Mouse (Mus musculus) left cerebral cortex, postnatal 14 days (tissue): ENCODE results near the gene Nol8. TPM values are rescaled to one million over a fixed set of nuclear protein-coding genes. Genes with fewer than 3 reads are reported as not detected.

Experiments
- DNase-seq, 2 experiments: peaks; one replicate each; pipeline ENCODE4 v3.0.0; 2021 to 2022; ENCODE audit warnings: low spot score in 2 of 2, mixed read lengths in 1 of 2
- intact Hi-C: fragments of 180-260 bp; cut with DNase I; formaldehyde crosslinking; loops from one replicate; pipeline ENCODE4 v1.15.1; 2025
- long read RNA-seq, 2 experiments: library from polyadenylated mRNA; stranded (forward); transcript quantifications; one replicate each; pipeline ENCODE4 v2.0.0; 2021
- total RNA-seq, 2 experiments: library from RNA; stranded (reverse); gene quantifications; 2 replicates each; pipeline ENCODE4 v1.2.3; 2021

The Nol8 gene
- total RNA-seq: 10 to 100 TPM; 21.3 to 24.7 TPM
- long read RNA-seq, experiment 1, full-length matches to known transcripts: 5 of 8 reads
- long read RNA-seq, experiment 1, partial matches to known transcripts: 2 of 8 reads
- long read RNA-seq, experiment 1, other reads (novel, unspliced or antisense): 1 of 8 reads
- long read RNA-seq, experiment 2, full-length matches to known transcripts: 3 of 6 reads
- long read RNA-seq, experiment 2, partial matches to known transcripts: 1 of 6 reads
- long read RNA-seq, experiment 2, other reads (novel, unspliced or antisense): 2 of 6 reads

DNA sequence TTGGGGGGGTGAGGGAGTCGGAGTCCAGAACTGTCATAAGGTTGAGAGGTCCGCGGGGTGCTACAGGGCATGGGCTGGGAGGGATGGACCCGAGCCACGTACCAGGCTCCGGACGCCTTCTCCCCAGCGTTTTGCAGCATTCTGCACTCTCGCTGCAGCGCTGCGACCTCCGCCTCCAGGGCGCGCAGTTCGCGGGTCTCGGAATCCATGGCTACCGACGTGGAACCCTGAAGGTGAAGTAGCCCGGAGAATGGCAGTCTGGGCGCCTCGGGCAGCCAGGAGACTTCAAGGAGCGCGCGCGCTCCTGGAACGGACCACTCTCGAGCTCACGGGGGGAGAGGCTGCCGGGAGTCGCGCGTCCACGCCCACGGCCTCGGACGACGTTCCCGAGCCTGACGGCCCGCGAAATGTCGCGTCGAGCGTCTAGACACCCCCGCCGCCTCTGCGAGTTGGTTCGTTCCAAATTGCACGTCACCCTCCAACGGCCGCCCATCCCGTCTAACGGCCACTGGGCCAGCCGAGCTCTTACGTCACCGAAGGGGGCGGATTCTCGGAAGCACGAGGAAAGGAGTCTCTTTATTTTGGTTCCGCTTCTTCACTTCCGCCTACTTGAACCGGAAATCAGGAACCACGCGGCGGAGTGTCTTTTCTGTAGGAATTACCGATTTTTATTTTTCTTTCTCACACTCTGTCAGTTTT is at the start of gene Nol8, which contains the start of gene Cenpp:
Gene Nol8, plus strand, starts transcription at position 598 of the 699 bp plus-strand sequence.
Gene Cenpp, minus strand, starts transcription at position 305 of the 699 bp plus-strand sequence.
- DNase-seq: peak; percentile 99 to 100
- intact Hi-C loops: no loop called here

DNA sequence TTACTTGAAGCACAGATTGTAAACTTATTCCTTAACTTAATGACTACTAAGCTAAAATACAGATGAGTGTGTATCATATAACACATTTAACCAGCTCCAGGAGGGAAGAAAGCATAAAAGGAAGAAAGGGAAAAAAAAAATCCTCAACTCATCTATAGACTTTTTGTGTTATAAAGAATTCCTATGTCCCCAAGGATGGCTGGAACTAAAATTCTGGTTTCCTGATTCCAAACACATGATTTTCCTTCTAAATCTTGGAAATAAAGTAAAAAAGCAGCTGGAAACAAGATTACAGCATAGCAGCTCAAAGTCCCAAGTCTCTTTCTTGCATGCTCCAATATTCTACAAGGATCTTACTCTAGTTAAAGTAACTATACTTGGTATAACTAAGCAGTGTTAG is 49.3 kb upstream of the Nol8 start:
- no peak for DNase-seq
- intact Hi-C loops: no loop called here

GRCm38 (mm10) chr13:49607714-49608113 is 45.2 kb upstream of the Nol8 start, which contains the start of gene Ogn:
Ogn (plus strand) TSS chr13:49608046.
- DNase-seq: no peak

GRCm38 (mm10) chr13:49608589-49609322 is 44.1 kb upstream of the Nol8 start:
- intact Hi-C loops: no loop called here

More at GRCm38 (mm10) chr13:49607714-49608113, 45.2 kb upstream of the Nol8 start, which contains the start of gene Ogn:
- intact Hi-C loops: no loop called here

DNA sequence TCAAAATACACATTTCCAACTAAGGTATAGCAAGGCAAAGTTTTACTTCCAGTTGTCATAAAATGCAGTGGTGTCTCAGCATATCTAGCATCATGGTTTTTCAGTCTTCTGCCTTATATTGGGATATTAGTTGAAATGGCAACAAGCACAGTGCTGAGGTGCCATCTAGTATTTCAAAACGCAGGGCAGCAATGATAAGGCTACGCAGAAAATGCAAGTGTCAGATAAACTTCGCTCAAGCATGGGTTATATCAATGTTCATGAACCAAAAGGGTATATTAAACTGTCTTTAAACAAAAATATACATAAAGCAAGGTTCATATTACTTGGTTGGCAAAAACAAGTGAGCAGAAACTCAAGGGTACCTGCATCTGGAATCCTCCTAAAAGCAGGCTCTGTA is 35.9 kb upstream of the Nol8 start:
- no peak for DNase-seq
- intact Hi-C loops: no loop called here

More at GRCm38 (mm10) chr13:49608589-49609322, 44.1 kb upstream of the Nol8 start:
- DNase-seq: no peak

DNA sequence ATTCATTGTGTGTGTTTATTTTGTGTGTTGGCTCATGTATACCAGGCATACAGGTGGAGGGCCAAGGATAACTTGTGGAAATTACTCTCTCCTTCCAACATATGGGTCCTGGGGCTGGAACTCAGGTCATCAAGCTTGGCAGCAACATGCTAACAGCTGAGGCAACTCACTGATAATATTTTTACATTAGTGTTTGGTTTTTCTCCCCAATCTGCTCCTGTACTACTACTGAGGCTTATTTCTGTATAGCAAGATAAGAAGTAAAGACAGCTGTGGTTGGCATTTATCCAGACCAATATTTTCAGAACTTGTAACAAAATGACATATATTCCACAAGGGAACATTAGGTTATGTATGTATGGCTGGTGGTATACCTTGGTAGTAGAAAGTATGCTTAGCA is 34.5 kb upstream of the Nol8 start:
- no peak for DNase-seq
- intact Hi-C loops: no loop called here

DNA sequence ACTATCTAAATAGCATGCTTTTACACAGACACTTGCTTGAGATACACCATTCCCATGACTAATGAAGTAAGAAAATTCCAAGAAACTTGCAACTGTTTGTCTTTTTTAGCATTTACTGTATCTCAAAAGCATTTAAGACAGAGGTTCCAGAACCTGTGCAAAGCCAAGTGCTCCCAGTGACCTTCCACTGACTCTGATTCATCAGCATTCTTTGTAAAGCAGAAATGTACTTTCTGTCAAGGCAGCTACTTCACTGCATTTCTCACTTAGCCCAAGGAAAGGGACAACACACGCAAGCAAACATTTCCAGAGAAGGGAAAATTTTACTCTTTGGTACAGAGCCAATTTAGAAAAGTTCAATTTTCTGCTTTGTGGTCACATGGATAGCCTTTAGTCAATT is 29.7 kb upstream of the Nol8 start:
- DNase-seq: no peak
- intact Hi-C loops: no loop called here

DNA sequence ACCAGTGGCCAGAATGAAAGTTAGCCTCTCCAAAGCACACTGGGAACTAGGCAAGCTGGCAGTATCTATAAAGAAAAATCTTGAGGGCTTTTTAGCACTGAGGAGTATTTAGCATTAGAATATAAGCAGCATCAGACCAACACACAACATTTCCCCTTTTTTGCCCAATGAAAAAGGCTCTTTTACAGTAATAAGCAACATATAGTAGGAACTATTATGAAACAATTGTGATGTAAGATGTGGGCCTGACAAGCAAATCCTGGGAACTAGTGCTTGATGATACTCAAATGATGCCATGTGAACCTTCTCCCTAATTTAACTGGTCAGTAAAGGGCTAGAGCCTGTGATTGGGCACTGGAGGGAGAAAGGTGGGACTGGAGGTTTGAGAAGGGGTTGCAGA is 24.7 kb upstream of the Nol8 start:
- intact Hi-C loops: no loop called here
- DNase-seq: no peak

- no peak for DNase-seq
- intact Hi-C loops: no loop called here
Observed at GRCm38 (mm10) chr13:49629076-49629475, 23.8 kb upstream of the Nol8 start.

- intact Hi-C loops: loop anchor here (10.0 kb wide), 1 partner anchor 315 kb away; the partner anchor contains the start of gene Fgd3
- no peak for DNase-seq
Observed at GRCm38 (mm10) chr13:49639965-49640364, 12.9 kb upstream of the Nol8 start.

GRCm38 (mm10) chr13:49642650-49643049 is 10.2 kb upstream of the Nol8 start:
- intact Hi-C loops: loop anchor here (10.0 kb wide), 1 partner anchor 318 kb away; the partner anchor contains the start of gene Fgd3
- no peak for DNase-seq

DNA sequence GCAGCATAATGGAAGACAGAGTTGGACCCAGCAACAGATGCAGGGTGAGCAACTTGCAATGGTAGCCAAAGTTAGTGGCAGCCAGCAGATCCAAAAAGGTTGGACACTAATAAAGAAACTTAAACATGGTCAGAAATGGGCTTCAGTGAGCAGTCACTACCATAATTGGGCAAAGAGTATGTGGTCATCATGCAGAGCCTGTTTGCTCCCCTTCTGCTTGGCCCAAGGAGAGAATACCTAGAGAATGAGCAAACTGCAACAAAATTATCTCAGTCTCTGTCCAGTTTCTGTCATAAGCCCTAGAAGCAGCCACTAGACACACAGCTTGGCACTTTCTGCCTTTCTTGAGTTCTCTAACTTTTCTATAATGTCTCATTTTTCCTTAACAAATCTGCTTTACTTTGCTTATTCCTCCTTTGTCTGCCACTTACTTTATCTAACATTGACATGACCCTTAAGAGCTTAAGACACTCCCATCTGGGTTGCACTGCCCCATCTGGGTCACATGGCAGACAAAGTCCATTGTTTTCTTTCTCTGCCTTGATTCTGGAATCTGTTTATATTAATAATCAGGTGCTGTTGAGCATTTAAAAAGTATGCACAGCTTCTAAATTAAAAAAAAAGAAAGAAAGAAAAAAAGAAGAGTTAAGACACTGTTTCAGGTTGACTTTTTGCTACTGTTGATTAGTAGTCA is 9.1 kb upstream of the Nol8 start:
- intact Hi-C loops: loop anchor here (2.0 to 10.0 kb wide), 2 partner anchors 193 to 319 kb away; partner anchors contain the start of gene Fgd3
- DNase-seq: no peak

DNA sequence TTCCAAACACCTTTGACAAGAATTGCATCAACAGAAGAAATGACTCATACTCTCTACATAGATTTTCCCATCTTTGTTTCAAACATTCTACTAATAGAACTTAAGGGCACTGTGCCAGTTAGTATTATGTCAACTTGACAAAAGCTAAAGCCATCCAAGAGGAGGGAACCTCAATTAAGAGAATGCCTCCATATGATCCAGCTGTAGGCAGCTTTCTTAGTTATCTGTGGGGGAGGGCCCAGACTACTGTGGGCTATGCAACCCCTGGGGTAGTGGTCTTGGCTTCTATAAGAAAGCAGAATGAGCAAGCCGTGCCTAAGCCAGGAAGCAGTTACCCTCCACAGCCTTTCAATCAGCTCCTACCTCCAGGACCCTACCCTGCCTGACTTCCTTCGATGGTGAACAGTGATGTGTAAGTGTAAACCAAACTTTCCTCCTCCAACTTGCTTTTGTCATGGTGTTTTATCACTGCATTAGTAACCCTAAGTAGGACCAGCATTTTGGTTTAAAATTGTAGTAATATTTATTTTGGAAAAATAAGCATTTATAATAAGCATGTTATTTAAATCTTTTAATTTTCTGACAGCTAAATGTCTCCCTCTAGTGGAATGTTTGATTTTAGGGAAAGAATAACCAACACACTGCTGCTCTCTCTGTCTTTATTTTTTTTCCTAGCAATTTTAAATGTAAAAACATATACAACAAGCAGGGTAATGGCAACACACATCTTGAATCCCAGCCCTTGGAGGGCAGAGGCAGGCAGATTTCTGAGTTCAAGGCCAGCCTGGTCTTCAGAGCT is 7.9 kb upstream of the Nol8 start:
- DNase-seq: peak; percentile 9 to 70
- intact Hi-C loops: loop anchor here (2.0 to 10.0 kb wide), 2 partner anchors 194 to 320 kb away; partner anchors contain the start of gene Fgd3

GRCm38 (mm10) chr13:49646019-49646418 is 6.9 kb upstream of the Nol8 start:
- DNase-seq: no peak
- intact Hi-C loops: loop anchor here (10.0 kb wide), 1 partner anchor 321 kb away; the partner anchor contains the start of gene Fgd3

DNA sequence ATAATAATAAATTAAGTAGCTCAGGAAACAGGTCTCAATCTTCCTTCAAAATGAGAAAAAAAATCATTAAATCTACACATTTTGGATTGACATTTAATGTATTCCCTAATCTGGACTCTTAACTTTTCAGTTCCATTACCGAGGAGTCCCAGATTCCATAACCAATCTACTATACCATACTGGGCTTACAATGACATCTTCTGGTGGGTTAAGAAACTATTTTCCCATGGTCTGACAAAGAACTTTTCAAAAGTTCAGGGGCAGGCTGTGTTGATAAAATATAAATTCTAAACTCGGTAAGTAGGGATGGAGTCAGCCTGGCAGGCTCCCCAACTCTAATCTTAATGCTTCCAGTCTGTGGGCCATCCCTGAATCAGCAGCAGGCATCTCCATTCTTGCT is 1.7 kb upstream of the Nol8 start:
- intact Hi-C loops: no loop called here
- no peak for DNase-seq

DNA sequence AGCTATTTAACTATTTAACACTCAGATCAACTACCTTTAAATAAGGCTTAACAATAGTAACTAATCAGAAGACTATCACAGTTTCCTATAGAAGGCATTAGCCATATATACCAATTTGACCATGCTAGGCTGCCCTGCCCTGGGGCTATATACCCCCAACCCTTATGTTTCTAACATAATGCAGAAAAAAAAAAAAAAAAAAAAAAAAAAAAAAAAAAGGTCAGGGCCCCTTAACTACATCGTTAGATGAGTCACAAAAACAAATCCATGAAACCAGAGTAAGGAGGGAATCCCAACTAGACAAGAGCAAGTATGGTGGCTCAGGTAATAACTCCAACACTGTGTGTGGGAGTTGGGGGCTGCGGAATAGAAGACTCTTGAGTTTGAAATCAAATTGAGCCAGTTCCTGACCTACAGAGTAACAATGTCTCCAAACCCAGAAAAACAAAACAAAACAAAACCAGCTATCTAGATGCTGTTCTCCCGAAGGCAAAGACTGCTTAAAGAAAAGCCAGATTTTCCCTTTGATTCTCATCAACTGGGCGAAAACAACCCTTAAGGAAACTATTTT is 1.0 kb upstream of the Nol8 start:
- intact Hi-C loops: no loop called here
- no peak for DNase-seq

- no peak for DNase-seq
- intact Hi-C loops: no loop called here
Observed at GRCm38 (mm10) chr13:49653180-49653541, 283 bp downstream of the Nol8 start.

- intact Hi-C loops: loop anchor here (10.0 kb wide), 1 partner anchor 47 kb away; no protein-coding TSS in a partner anchor
Observed at GRCm38 (mm10) chr13:49677793-49678192, 24.9 kb downstream of the Nol8 start.

More at GRCm38 (mm10) chr13:49677793-49678192, 24.9 kb downstream of the Nol8 start:
- DNase-seq: no peak
